Mouse (Mus musculus) MEL (cell line): ENCODE measurements around the gene Enoph1. TPM values are rescaled to one million over a fixed set of nuclear protein-coding genes. Genes with fewer than 3 reads are reported as not detected.

Experiments
- DNase-seq: peaks from one replicate; pipeline ENCODE4 v3.0.0; 2011; ENCODE audit warnings: low read depth, low spot score
- H3K27ac ChIP-seq: 2 replicates; pipeline ENCODE4 v1.5.1; 2012; ENCODE audit warnings: low read depth, mild to moderate bottlenecking, control low read depth, low read length, moderate library complexity; ENCODE audit not compliant: control insufficient read depth
- H3K27me3 ChIP-seq, 2 experiments: fragments of 150-350 bp in 1 of 2; sonication (generic) in 1 of 2; 2 replicates each; pipeline ENCODE4 v1.6.1; 2012; ENCODE audit warnings: low read length in 2 of 2, mild to moderate bottlenecking in 2 of 2, improper control_type of control experiment in 1 of 2, moderate library complexity in 1 of 2; ENCODE audit not compliant: insufficient read depth in 2 of 2, control insufficient read depth in 1 of 2
- H3K36me3 ChIP-seq, 2 experiments: 2 replicates each; pipeline ENCODE4 v1.6.1; 2012 to 2014; ENCODE audit warnings: low read length in 2 of 2, improper control_type of control experiment in 1 of 2, inconsistent platforms in 1 of 2, mild to moderate bottlenecking in 1 of 2; ENCODE audit not compliant: insufficient read depth in 2 of 2, control insufficient read depth in 1 of 2
- H3K4me1 ChIP-seq, 2 experiments: fragments of 150-350 bp in 1 of 2; sonication (generic) in 1 of 2; 2 replicates each; pipeline ENCODE4 v1.6.1; 2012; ENCODE audit warnings: low read length in 2 of 2, improper control_type of control experiment in 1 of 2, mild to moderate bottlenecking in 1 of 2; ENCODE audit not compliant: insufficient read depth in 2 of 2, control insufficient read depth in 1 of 2
- H3K4me3 ChIP-seq, 2 experiments: fragments of 150-350 bp in 1 of 2; sonication (generic) in 1 of 2; 2 replicates each; pipeline ENCODE4 v1.5.1; 2012; ENCODE audit warnings: low read depth in 2 of 2, low read length in 2 of 2, mild to moderate bottlenecking in 2 of 2, moderate library complexity in 2 of 2, control low read depth in 1 of 2, improper control_type of control experiment in 1 of 2; ENCODE audit not compliant: control insufficient read depth in 1 of 2, insufficient read depth in 1 of 2
- H3K79me2 ChIP-seq: 2 replicates; pipeline ENCODE4 v1.6.1; 2012; ENCODE audit warnings: mild to moderate bottlenecking, low read length, moderate library complexity; ENCODE audit not compliant: control insufficient read depth, poor library complexity, insufficient read depth
- H3K9ac ChIP-seq: 2 replicates; pipeline ENCODE4 v1.6.1; 2012; ENCODE audit warnings: low read depth, mild to moderate bottlenecking, control low read depth, low read length, moderate library complexity; ENCODE audit not compliant: control insufficient read depth, poor library complexity, severe bottlenecking
- H3K9me3 ChIP-seq: fragments of 150-350 bp; sonication (generic); replicated peaks from 2 replicates; pipeline ENCODE4 v1.6.1; 2012; ENCODE audit warnings: mild to moderate bottlenecking, low read length, improper control_type of control experiment, moderate library complexity; ENCODE audit not compliant: insufficient read depth
- BHLHE40 ChIP-seq: IDR thresholded peaks from 2 replicates; pipeline ENCODE4 v1.6.1; 2012; ENCODE audit warnings: low read depth, mild to moderate bottlenecking, inconsistent platforms, low read length, improper control_type of control experiment, borderline replicate concordance
- EP300 ChIP-seq, 2 experiments: IDR thresholded peaks; 2 replicates each; pipeline ENCODE4 v1.6.1; 2011; ENCODE audit warnings: improper control_type of control experiment in 2 of 2, low read length in 2 of 2, low read depth in 1 of 2, mild to moderate bottlenecking in 1 of 2
- GATA1 ChIP-seq: IDR thresholded peaks from 2 replicates; pipeline ENCODE4 v1.6.1; 2011; ENCODE audit warnings: low read depth, low read length, improper control_type of control experiment
- HCFC1 ChIP-seq: IDR thresholded peaks from 2 replicates; pipeline ENCODE4 v1.6.1; 2012; ENCODE audit warnings: low read depth, mild to moderate bottlenecking, inconsistent platforms, low read length, improper control_type of control experiment, moderate library complexity
- MAFK ChIP-seq: IDR thresholded peaks from 2 replicates; pipeline ENCODE4 v1.6.1; 2011; ENCODE audit warnings: low read depth, mild to moderate bottlenecking, low read length, improper control_type of control experiment, borderline replicate concordance
- MAX ChIP-seq: IDR thresholded peaks from 2 replicates; pipeline ENCODE4 v1.6.1; 2011; ENCODE audit warnings: low read length, improper control_type of control experiment
- MAZ ChIP-seq: IDR thresholded peaks from 2 replicates; pipeline ENCODE4 v1.6.1; 2012; ENCODE audit warnings: low read depth, mild to moderate bottlenecking, inconsistent platforms, low read length, improper control_type of control experiment
- MXI1 ChIP-seq: IDR thresholded peaks from 2 replicates; pipeline ENCODE4 v1.6.1; 2011; ENCODE audit warnings: mild to moderate bottlenecking, low read depth, low read length, improper control_type of control experiment
- MYB ChIP-seq: IDR thresholded peaks from 2 replicates; pipeline ENCODE4 v1.6.1; 2011; ENCODE audit warnings: mild to moderate bottlenecking, low read depth, low read length, improper control_type of control experiment
- MYC ChIP-seq: IDR thresholded peaks from 2 replicates; pipeline ENCODE4 v1.6.1; 2011; ENCODE audit warnings: low read depth, mild to moderate bottlenecking, low read length, improper control_type of control experiment, moderate library complexity
- NELFE ChIP-seq: IDR thresholded peaks from 2 replicates; pipeline ENCODE4 v1.6.1; 2011; ENCODE audit warnings: low read depth, low read length, improper control_type of control experiment
- NRF1 ChIP-seq: IDR thresholded peaks from 2 replicates; pipeline ENCODE4 v1.6.1; 2014; ENCODE audit warnings: low read depth, mild to moderate bottlenecking, inconsistent platforms, low read length, improper control_type of control experiment, moderate library complexity; ENCODE audit not compliant: poor library complexity, insufficient read depth, severe bottlenecking
- POLR2AphosphoS5 ChIP-seq: IDR thresholded peaks from 2 replicates; pipeline ENCODE4 v1.6.1; 2012; ENCODE audit warnings: low read depth, borderline replicate concordance, mild to moderate bottlenecking, inconsistent platforms, low read length, moderate library complexity, mixed read lengths
- SMC3 ChIP-seq: IDR thresholded peaks from 2 replicates; pipeline ENCODE4 v1.6.1; 2011; ENCODE audit warnings: low read depth, low read length, improper control_type of control experiment
- TCF12 ChIP-seq: IDR thresholded peaks from 2 replicates; pipeline ENCODE4 v1.6.1; 2014; ENCODE audit warnings: low read depth, mild to moderate bottlenecking, inconsistent platforms, low read length, improper control_type of control experiment, moderate library complexity
- USF2 ChIP-seq, 2 experiments: IDR thresholded peaks; 2 replicates each; pipeline ENCODE4 v1.6.1; 2011 to 2012; ENCODE audit warnings: improper control_type of control experiment in 2 of 2, low read length in 2 of 2, borderline replicate concordance in 1 of 2, inconsistent platforms in 1 of 2, low read depth in 1 of 2, mild to moderate bottlenecking in 1 of 2; ENCODE audit not compliant: insufficient read depth in 1 of 2
- ZC3H11A ChIP-seq: IDR thresholded peaks from 2 replicates; pipeline ENCODE4 v1.6.1; 2012; ENCODE audit warnings: low read depth, mild to moderate bottlenecking, inconsistent platforms, low read length, improper control_type of control experiment
- ZKSCAN1 ChIP-seq: IDR thresholded peaks from 2 replicates; pipeline ENCODE4 v1.6.1; 2012; ENCODE audit warnings: low read depth, mild to moderate bottlenecking, inconsistent platforms, low read length, improper control_type of control experiment, moderate library complexity
- ZNF384 ChIP-seq: IDR thresholded peaks from 2 replicates; pipeline ENCODE4 v1.6.1; 2012; ENCODE audit warnings: low read depth, mild to moderate bottlenecking, inconsistent platforms, low read length, improper control_type of control experiment
- polyA plus RNA-seq, 2 experiments: library from polyadenylated mRNA; stranded (reverse) in 1 of 2; unstranded in 1 of 2; fragments of >175 nt in 1 of 2; fragments of >200 nt in 1 of 2; gene quantifications; 2 replicates each; pipeline versions ENCODE4 v1.2.1 to v1.2.4; 2012; ENCODE audit warnings: low replicate concordance in 2 of 2, low read depth in 1 of 2; ENCODE audit not compliant: insufficient read length in 2 of 2, insufficient read depth in 1 of 2, missing spikeins in 1 of 2
- total RNA-seq: library from RNA; depleted of rRNA; stranded (reverse); fragments of 300-350 nt; gene quantifications from 2 replicates; pipeline ENCODE4 v1.2.3, GENCODE M21; 2012

Gene Enoph1
- total and polyA plus RNA-seq, 3 experiments = 83.3 to 89.0 TPM; not detected in 1

DNA sequence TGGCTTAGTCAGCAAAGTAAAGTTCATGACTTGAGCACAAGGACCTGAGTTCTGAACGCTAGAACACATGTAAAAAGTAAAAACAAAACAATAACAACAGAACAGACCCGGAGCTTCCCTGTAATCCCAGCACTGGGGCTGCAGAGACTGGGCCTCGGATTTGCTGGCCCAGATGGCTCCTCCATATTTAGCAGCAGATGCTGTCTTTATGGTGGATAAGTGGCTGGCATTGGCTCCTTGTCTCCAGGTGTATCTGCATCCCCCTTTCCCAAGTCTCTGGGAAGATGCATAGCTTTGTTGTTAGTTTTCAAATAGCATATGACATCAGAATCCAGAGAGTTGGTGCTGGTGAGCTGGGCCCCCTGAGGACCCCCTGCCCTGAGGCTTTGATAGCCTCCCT is 6.3 kb downstream of the Enoph1 start:
- Histone ChIP-seq H3K27ac (no peak overlapping the region), H3K36me3 (peaks cover 2 to 14% of the 10 kb centered on the region in 2 experiments), H3K27me3 (no peaks in the 10 kb centered on the region), H3K79me2 (peaks cover 94% of the 10 kb centered on the region), H3K4me1 (peaks cover 2 to 10% of the 10 kb centered on the region in 2 experiments), H3K4me3 (no peak overlapping the region), H3K9ac (no peak overlapping the region), H3K9me3 (no peaks in the 10 kb centered on the region)
- TF ChIP-seq TCF12 (no peak), USF2 (IDR thresholded peaks at IDR 0.05; ENCODE audit: borderline replicate concordance in 1 of 2, insufficient read depth in 1 of 2, low read depth in 1 of 2, low read length in 2 of 2) (no peak), ZC3H11A (no peak), MAX (no peak), ZKSCAN1 (no peak), NELFE (no peak), MAZ (no peak), ZNF384 (no peak), MAFK (no peak), MYC (no peak), MXI1 (no peak), SMC3 (no peak), GATA1 (no peak), HCFC1 (no peak)
- no peak for DNase-seq

DNA sequence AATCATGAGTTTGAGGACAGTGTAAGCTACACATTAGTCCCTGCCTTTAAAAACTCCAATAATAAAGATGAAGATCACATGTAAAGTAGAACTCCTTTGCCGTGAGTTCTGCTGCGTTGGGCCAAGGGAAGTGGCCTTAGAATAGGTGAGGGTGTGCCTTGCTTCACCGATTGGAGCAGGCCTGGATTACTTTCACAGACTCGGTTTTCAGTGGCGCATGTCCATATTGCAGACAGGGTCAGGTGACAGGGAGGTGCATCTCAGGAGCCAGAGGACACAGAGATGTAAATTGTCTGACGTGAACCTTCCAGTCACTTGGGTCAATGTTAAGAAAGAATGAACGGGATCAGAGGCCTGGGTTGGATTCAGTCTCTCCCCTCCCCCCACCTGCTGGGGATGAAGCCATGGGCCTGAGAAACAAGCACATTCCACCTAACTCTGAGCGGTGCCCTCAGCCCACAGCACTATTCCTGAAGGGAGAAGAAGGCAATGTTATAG is 7.4 kb downstream of the Enoph1 start:
- Histone ChIP-seq H3K9me3 (no peaks in the 10 kb centered on the region), H3K27me3 (no peaks in the 10 kb centered on the region), H3K9ac (no peak overlapping the region), H3K4me1 (peaks cover 2 to 4% of the 10 kb centered on the region in 2 experiments), H3K4me3 (no peak overlapping the region), H3K79me2 (peaks cover 86% of the 10 kb centered on the region), H3K36me3 (peaks cover 2 to 9% of the 10 kb centered on the region in 2 experiments), H3K27ac (no peak overlapping the region)
- TF ChIP-seq MYB (no peak), TCF12 (no peak), MAX (no peak), NRF1 (no peak), NELFE (no peak), POLR2AphosphoS5 (no peak), EP300 (IDR thresholded peaks at IDR 0.05; ENCODE audit: low read depth in 1 of 2, low read length in 2 of 2) (no peak), BHLHE40 (no peak), MAZ (no peak)
- DNase-seq = no peak
